Mouse (Mus musculus): ENCODE results near the gene Pkig.

DNA sequence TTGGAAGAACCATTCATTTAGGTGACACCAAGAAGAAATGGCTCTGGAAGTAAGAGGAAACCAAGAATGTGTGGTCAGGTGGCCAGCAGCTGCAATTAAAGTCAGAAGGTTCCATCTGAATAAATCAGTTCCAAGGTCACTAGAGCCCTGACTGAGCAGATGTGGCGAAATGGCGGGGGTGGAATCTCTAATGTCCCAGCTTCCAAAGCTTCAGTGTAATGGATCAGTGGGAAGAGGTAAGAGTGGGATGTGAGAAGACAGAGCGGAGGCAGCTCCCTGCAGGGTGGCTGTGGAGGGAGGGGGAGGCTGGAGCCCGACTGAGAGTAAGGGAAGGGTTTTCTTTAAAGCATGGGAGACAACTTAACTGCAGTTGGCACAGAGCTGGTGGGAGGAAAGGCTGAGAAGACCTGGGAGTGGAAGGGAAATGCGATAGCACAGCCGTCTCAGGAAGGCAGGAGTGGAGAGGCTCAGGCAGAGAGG lies 3.2 kb downstream of the Pkig start:
- no peak for TF ChIP-seq CTCF (conservative IDR thresholded peaks at IDR 0.05 in 1 of 2, IDR thresholded peaks at IDR 0.05 in 1 of 2; ENCODE audit: low read depth in 2 of 2, low read length in 2 of 2)
- no peak for TF ChIP-seq POLR2A (IDR thresholded peaks at IDR 0.05; ENCODE audit: low read depth, low read length)
- no peak for TF ChIP-seq EP300 (IDR thresholded peaks at IDR 0.05; ENCODE audit: low read length)
- no peak for TF ChIP-seq ZNF384 (IDR thresholded peaks at IDR 0.05; ENCODE audit: low read depth, low read length)
- no peak for TF ChIP-seq MAZ (IDR thresholded peaks at IDR 0.05; ENCODE audit: low read depth, low read length)
- no peak for TF ChIP-seq MAFK (IDR thresholded peaks at IDR 0.05; ENCODE audit: insufficient replicate concordance, low read length)
- TF ChIP-seq SIN3A (IDR thresholded peaks at IDR 0.05; ENCODE audit: low read length): no peak
- TF ChIP-seq MAX (IDR thresholded peaks at IDR 0.05; ENCODE audit: low read length): no peak
- TF ChIP-seq KAT2A (IDR thresholded peaks at IDR 0.05; ENCODE audit: insufficient replicate concordance, low read length): no peak
- TF ChIP-seq USF1 (IDR thresholded peaks at IDR 0.05; ENCODE audit: low read depth, low read length): no peak
- no peak for TF ChIP-seq USF2 (conservative IDR thresholded peaks at IDR 0.05; ENCODE audit: low read depth, low read length)
- TF ChIP-seq POLR2AphosphoS2 (IDR thresholded peaks at IDR 0.05; ENCODE audit: low read depth, low read length): no peak
- no peak for TF ChIP-seq MXI1 (IDR thresholded peaks at IDR 0.05; ENCODE audit: low read depth, low read length)

Measured in CH12.LX (cell line).